Mouse (Mus musculus) frontal cortex, postnatal 14 days (tissue): Measurements from ENCODE around the gene Mmrn2.
"Not testable (repeated sequence)": the region's sequence is repeated elsewhere in the genome, so short reads cannot be mapped to it uniquely, and the experiment has no call there.

Experiments used
- DNase-seq, 2 experiments: peaks; one replicate each; pipeline ENCODE4 v3.0.0; 2022; ENCODE audit warnings: low spot score in 2 of 2

Gene Mmrn2

GRCm38 (mm10) chr14:34362135-34362534 lies 13.1 kb upstream of the Mmrn2 start:
- DNase-seq = no peak

GRCm38 (mm10) chr14:34362726-34363445 lies 12.4 kb upstream of the Mmrn2 start:
- DNase-seq = peak; percentile 50 to 63

GRCm38 (mm10) chr14:34363490-34364253 lies 11.6 kb upstream of the Mmrn2 start:
- DNase-seq = peak; percentile 29 to 37

GRCm38 (mm10) chr14:34364254-34365146 lies 10.8 kb upstream of the Mmrn2 start:
- not testable (repeated sequence) for DNase-seq

GRCm38 (mm10) chr14:34365147-34365507 lies 10.1 kb upstream of the Mmrn2 start:
- no peak for DNase-seq

- no peak for DNase-seq
These were observed 5.1 kb upstream of the Mmrn2 start for GRCm38 (mm10) chr14:34370203-34370602.

- no peak for DNase-seq
These were observed 4.3 kb upstream of the Mmrn2 start for GRCm38 (mm10) chr14:34370921-34371320.

GRCm38 (mm10) chr14:34371763-34372162 lies 3.5 kb upstream of the Mmrn2 start:
- DNase-seq = no peak

- peak in 1 of 2 experiments; percentile 59 for DNase-seq
These were observed 2.6 kb upstream of the Mmrn2 start for GRCm38 (mm10) chr14:34372646-34373045.

- no peak for DNase-seq
These were observed 1.7 kb upstream of the Mmrn2 start for GRCm38 (mm10) chr14:34373581-34373980.

GRCm38 (mm10) chr14:34374577-34374976 lies 688 bp upstream of the Mmrn2 start, which contains the start of gene Sncg:
Gene Sncg, minus strand, starts transcription at chr14:34374789.
- no peak for DNase-seq

- no peak for DNase-seq
These were observed 676 bp downstream of the Mmrn2 start for GRCm38 (mm10) chr14:34375941-34376340.

GRCm38 (mm10) chr14:34377121-34377520 lies 1.9 kb downstream of the Mmrn2 start:
- DNase-seq = no peak

GRCm38 (mm10) chr14:34378560-34379331 lies 3.5 kb downstream of the Mmrn2 start:
- DNase-seq = no peak

- DNase-seq = no peak
These were observed 7.8 kb downstream of the Mmrn2 start for GRCm38 (mm10) chr14:34382921-34383704.

- DNase-seq = no peak
These were observed 18.0 kb downstream of the Mmrn2 start for GRCm38 (mm10) chr14:34393295-34393694.

- DNase-seq = no peak
These were observed 22.6 kb downstream of the Mmrn2 start for GRCm38 (mm10) chr14:34397871-34398270.

- DNase-seq = no peak
These were observed 23.6 kb downstream of the Mmrn2 start for GRCm38 (mm10) chr14:34398901-34399300.

- no peak for DNase-seq
These were observed 24.0 kb downstream of the Mmrn2 start for GRCm38 (mm10) chr14:34399301-34399700.

- DNase-seq = no peak
These were observed 24.8 kb downstream of the Mmrn2 start for GRCm38 (mm10) chr14:34400021-34400420.
